Mouse (Mus musculus) hindbrain, embryonic 11.5 days (tissue): Measurements from ENCODE around the gene Tsc22d4. TPM values are rescaled to one million over a fixed set of nuclear protein-coding genes. Genes with fewer than 3 reads are reported as not detected.
A peak's percentile ranks its signal among the peaks of the same experiment; 100 is the strongest.
"Not testable (repeated sequence)": the region's sequence is repeated elsewhere in the genome, so short reads cannot be mapped to it uniquely, and the experiment has no call there.

ENCODE experiments used
- ATAC-seq: fragments of 200-750 bp; cut with Nextera tagmentation; 2 replicates; pipeline ENCODE4 v1.8.0; 2017; ENCODE audit warnings: mild to moderate bottlenecking, moderate TSS enrichment, moderate library complexity; ENCODE audit not compliant: low FRiP score
- DNase-seq: peaks from one replicate; pipeline ENCODE4 v3.0.0-alpha.2; 2015; ENCODE audit warnings: low spot score
- H3K27ac ChIP-seq: fragments of 300-500 bp; sonication (generic); 2 replicates; pipeline ENCODE4 v1.5.1; 2014; ENCODE audit warnings: mild to moderate bottlenecking, low read depth, low read length
- H3K27me3 ChIP-seq: fragments of 300-500 bp; sonication (generic); 2 replicates; pipeline ENCODE4 v1.6.1; 2014; ENCODE audit warnings: mild to moderate bottlenecking, low read length, moderate library complexity, mixed read lengths; ENCODE audit not compliant: control insufficient read depth, insufficient read depth
- H3K36me3 ChIP-seq: fragments of 300-500 bp; sonication (generic); 2 replicates; pipeline ENCODE4 v1.6.1; 2014; ENCODE audit warnings: mild to moderate bottlenecking, low read length, moderate library complexity, mixed read lengths; ENCODE audit not compliant: control insufficient read depth, insufficient read depth
- H3K4me1 ChIP-seq: fragments of 300-500 bp; sonication (generic); replicated peaks from 2 replicates; pipeline ENCODE4 v1.6.1; 2014; ENCODE audit warnings: low read length, mixed read lengths; ENCODE audit not compliant: control insufficient read depth, insufficient read depth
- H3K4me2 ChIP-seq: fragments of 300-500 bp; sonication (generic); replicated peaks from 2 replicates; pipeline ENCODE4 v1.6.1; 2014; ENCODE audit warnings: mild to moderate bottlenecking, low read depth, low read length
- H3K4me3 ChIP-seq: fragments of 300-500 bp; sonication (generic); 2 replicates; pipeline ENCODE4 v1.5.1; 2014; ENCODE audit warnings: low read depth, low read length
- H3K9ac ChIP-seq: fragments of 300-500 bp; sonication (generic); 2 replicates; pipeline ENCODE4 v1.6.1; 2014; ENCODE audit warnings: low read depth, low read length
- H3K9me3 ChIP-seq: fragments of 300-500 bp; sonication (generic); 2 replicates; pipeline ENCODE4 v1.6.1; 2016; ENCODE audit warnings: low read length; ENCODE audit not compliant: control insufficient read depth
- WGBS: fragments of 180-500 bp; shearing (Covaris S2); extraction: QIAGEN DNeasy Blood & Tissue Kit; methylation state at CpG from one replicate; pipeline ENCODE4 v1.1.7; 2014; 5-methylcytosine and 5-hydroxymethylcytosine counted together
- polyA plus RNA-seq: library from polyadenylated mRNA; unstranded; fragments of >200 nt; fragmentation: Nextera tagmentation; extraction: Ambion mirVana; gene quantifications from 2 replicates; pipeline ENCODE4 v1.2.1, GENCODE M21; 2014

Tsc22d4 gene
- polyA plus RNA-seq, 1 experiment from 2014 or later, result 56.4 TPM

- H3K4me2 ChIP-seq, result peak overlapping the region; percentile 99
- ATAC-seq (no peak), DNase-seq (no peak)
- H3K27me3 ChIP-seq, result no peaks in the 10 kb centered on the region
- H3K4me1 ChIP-seq, result peaks cover 5% of the 10 kb centered on the region
- H3K36me3 ChIP-seq, result no peaks in the 10 kb centered on the region; the same call in 1 of the 2 replicates
- peak overlapping the region; percentile 84 for H3K27ac ChIP-seq
- 2% methylated on average over 16 of the region's 16 CpGs for WGBS
- H3K9ac ChIP-seq, result peak overlapping the region; percentile 78
- no peaks in the 10 kb centered on the region for H3K9me3 ChIP-seq
- H3K4me3 ChIP-seq, result peak overlapping the region; percentile 43
Observed at GRCm38 (mm10) chr5:137746851-137747325, 1.4 kb downstream of the Tsc22d4 start.

GRCm38 (mm10) chr5:137747326-137747961, 1.9 kb downstream of the Tsc22d4 start:
- H3K36me3 ChIP-seq, result no peaks in the 10 kb centered on the region; the same call in 1 of the 2 replicates
- 7% methylated on average over 21 of the region's 26 CpGs for WGBS
- peak overlapping the region; percentile 99 for H3K4me2 ChIP-seq
- ATAC-seq (no peak), DNase-seq (no peak)
- H3K9ac ChIP-seq, result peak overlapping the region; percentile 78
- H3K27me3 ChIP-seq, result no peaks in the 10 kb centered on the region
- H3K4me3 ChIP-seq, result peak overlapping the region; percentile 43
- peaks cover 5% of the 10 kb centered on the region for H3K4me1 ChIP-seq
- H3K27ac ChIP-seq, result peak overlapping the region; percentile 84
- H3K9me3 ChIP-seq, result no peaks in the 10 kb centered on the region

DNA sequence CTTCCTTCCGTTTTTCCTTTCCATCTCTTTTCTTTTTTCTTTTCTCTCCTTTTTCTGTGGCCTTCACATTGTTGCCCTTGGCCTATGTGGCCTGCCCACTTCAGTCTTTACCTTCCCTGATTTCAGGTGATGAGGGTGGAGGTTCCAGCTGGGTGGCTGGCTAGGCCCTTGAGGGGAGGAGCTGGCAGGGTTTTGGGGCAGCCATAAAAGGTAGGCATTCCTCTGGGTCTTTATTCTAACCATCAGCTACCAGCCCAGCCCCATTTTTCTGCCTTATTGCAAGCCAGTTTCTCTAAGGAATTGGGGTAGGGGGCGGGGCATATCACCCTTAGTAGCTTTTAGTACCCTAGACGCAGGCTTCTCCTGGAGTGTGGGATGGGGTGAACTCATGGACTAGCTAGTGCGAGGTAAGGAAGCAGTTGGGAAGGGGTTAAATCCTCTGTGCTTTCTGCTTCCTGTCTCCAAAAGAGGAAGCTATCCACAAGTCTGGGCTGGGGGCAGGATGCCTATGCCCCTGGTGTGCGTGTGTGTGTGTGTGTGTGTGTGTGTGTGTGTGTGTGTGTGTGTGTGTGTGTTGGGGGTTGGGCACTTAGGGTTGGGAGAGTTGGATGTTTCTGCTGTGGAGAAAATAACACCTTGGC, 2.7 kb downstream of the Tsc22d4 start:
- H3K4me2 ChIP-seq, result peak overlapping the region; percentile 14
- H3K4me3 ChIP-seq, result peak overlapping the region; percentile 1
- H3K4me1 ChIP-seq, result peaks cover 5% of the 10 kb centered on the region
- H3K9me3 ChIP-seq, result no peaks in the 10 kb centered on the region
- peak overlapping the region; percentile 11; the same call in 1 of the 2 replicates for H3K9ac ChIP-seq
- DNase-seq (no peak), ATAC-seq (no peak)
- no peaks in the 10 kb centered on the region; the same call in 1 of the 2 replicates for H3K36me3 ChIP-seq
- 51% methylated on average over 5 of the region's 5 CpGs for WGBS
- H3K27ac ChIP-seq, result no peak overlapping the region
- H3K27me3 ChIP-seq, result no peaks in the 10 kb centered on the region

GRCm38 (mm10) chr5:137749196-137749836, 3.8 kb downstream of the Tsc22d4 start:
- H3K36me3 ChIP-seq, result no peaks in the 10 kb centered on the region; the same call in 1 of the 2 replicates
- WGBS, result 79% methylated on average over 6 of the region's 6 CpGs
- H3K4me2 ChIP-seq, result no peak overlapping the region
- H3K4me3 ChIP-seq, result no peak overlapping the region
- H3K27ac ChIP-seq, result no peak overlapping the region
- peaks cover 5% of the 10 kb centered on the region for H3K4me1 ChIP-seq
- H3K9me3 ChIP-seq, result no peaks in the 10 kb centered on the region
- no peak for DNase-seq
- no peaks in the 10 kb centered on the region for H3K27me3 ChIP-seq
- no peak for ATAC-seq
- H3K9ac ChIP-seq, result no peak overlapping the region

DNA sequence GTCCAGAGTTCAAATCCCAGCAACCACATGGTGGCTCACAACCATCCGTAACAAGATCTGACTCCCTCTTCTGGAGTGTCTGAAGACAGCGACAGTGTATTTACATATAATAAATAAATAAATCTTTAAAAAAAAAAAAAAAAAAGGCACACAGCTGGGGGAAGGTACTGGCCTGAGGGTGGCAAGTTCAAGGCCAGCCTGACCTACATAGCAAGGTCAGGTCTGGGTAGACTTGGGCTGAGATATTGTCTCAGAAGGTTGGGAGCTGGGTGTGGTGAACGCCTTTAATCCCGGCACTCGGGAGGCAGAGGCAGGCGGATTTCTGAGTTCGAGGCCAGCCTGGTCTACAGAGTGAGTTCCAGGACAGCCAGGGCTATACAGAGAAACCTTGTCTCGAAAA, 4.7 kb downstream of the Tsc22d4 start:
- not testable (repeated sequence) for H3K27ac ChIP-seq, H3K36me3 ChIP-seq, H3K4me1 ChIP-seq, H3K4me2 ChIP-seq, DNase-seq, H3K9ac ChIP-seq, ATAC-seq, H3K9me3 ChIP-seq, H3K27me3 ChIP-seq, H3K4me3 ChIP-seq
- WGBS, result 98% methylated on average over 6 of the region's 8 CpGs

DNA sequence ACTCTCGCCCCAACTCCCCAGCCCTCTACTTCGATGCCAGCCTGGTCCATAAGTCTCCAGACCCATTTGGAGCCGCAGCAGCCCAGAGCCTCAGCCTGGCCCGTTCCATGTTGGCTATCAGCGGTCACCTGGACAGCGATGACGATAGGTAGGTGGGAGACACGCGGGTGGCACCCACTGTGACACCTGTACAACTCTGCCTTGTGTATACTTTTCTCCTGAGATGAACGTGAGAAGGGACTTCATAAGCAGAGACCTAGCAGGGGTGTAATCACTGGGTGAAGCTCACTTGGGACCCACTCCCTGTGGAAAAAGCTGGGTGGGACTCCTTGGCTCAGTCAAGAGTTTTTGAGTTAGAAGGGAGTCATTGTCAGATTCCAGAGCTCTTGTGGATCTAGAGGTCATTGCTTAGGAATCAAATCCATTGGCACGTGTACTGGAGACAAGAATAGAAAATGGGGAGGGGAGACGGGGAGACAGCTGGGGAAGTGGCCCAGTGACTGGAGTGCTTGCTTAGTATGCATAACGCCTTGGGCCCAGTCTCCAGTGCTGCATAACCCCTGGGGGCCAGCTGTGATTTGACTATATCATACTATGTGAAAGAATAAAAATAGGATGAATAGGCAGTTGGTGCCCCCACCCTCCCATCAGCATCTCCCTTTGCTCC, 5.8 kb downstream of the Tsc22d4 start:
- Histone ChIP-seq H3K9ac (no peak overlapping the region), H3K4me1 (peaks cover 5% of the 10 kb centered on the region), H3K4me2 (no peak overlapping the region), H3K4me3 (no peak overlapping the region), H3K36me3 (no peaks in the 10 kb centered on the region; the same call in 1 of the 2 replicates), H3K27ac (no peak overlapping the region), H3K27me3 (no peaks in the 10 kb centered on the region), H3K9me3 (no peaks in the 10 kb centered on the region)
- DNase-seq (no peak), ATAC-seq (no peak)
- WGBS, result 92% methylated on average over 13 of the region's 13 CpGs

DNA sequence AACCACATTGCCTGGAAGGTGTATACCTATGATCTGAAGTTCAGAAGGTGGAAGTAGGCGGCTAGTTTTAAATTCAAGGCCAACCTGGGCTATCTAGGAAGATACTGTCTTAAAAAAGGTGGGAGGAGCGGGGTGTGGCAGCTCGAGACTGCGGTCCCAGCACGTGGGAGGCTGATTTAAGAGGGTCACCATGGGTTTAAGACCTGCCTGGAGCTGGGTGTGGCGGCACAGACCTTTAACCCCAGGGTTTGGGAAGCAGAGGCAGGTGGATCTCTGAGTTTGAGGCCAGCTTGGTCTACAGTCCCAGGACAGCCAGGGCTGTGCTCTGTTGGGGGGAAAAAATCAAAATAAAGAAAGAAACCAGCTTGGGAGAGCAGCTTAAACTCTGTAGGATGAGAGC, 6.5 kb downstream of the Tsc22d4 start:
- Histone ChIP-seq H3K36me3 (no peaks in the 10 kb centered on the region; the same call in 1 of the 2 replicates), H3K4me1 (peaks cover 5% of the 10 kb centered on the region), H3K9me3 (no peaks in the 10 kb centered on the region), H3K27ac (no peak overlapping the region), H3K27me3 (no peaks in the 10 kb centered on the region), H3K4me2 (no peak overlapping the region), H3K9ac (no peak overlapping the region), H3K4me3 (no peak overlapping the region)
- WGBS, result 87% methylated on average over 6 of the region's 6 CpGs
- ATAC-seq (no peak), DNase-seq (no peak)

GRCm38 (mm10) chr5:137753111-137753832, 7.7 kb downstream of the Tsc22d4 start:
- no peaks in the 10 kb centered on the region for H3K9me3 ChIP-seq
- H3K27ac ChIP-seq, result no peak overlapping the region
- no peak overlapping the region for H3K4me3 ChIP-seq
- DNase-seq, result no peak
- H3K4me1 ChIP-seq, result no peaks in the 10 kb centered on the region
- H3K27me3 ChIP-seq, result no peaks in the 10 kb centered on the region
- WGBS, result 82% methylated on average over 11 of the region's 13 CpGs
- no peak overlapping the region for H3K4me2 ChIP-seq
- no peak for ATAC-seq
- no peak overlapping the region for H3K9ac ChIP-seq
- no peaks in the 10 kb centered on the region; the same call in 1 of the 2 replicates for H3K36me3 ChIP-seq
